Mouse (Mus musculus): ENCODE data around the gene Med25.

GRCm38 (mm10) chr7:44916881-44917280 lies 24.4 kb upstream of the Med25 start:
- TF ChIP-seq CTCF (IDR thresholded peaks at IDR 0.05; ENCODE audit: borderline replicate concordance, insufficient read depth, low read depth, low read length) (no peak), POLR2A (IDR thresholded peaks at IDR 0.05; ENCODE audit: borderline replicate concordance, insufficient read depth, low read length) (no peak)

Measured in cerebellum, adult 2 months (tissue).